Mouse (Mus musculus) c-Kit-positive CD71-positive TER-119-positive erythroid progenitor cells, embryonic 14.5 days (primary cell): ENCODE measurements around the gene Tap1.
"Not testable (repeated sequence)": the region's sequence is repeated elsewhere in the genome, so short reads cannot be mapped to it uniquely, and the experiment has no call there.

Experiments
- DNase-seq: peaks from one replicate; pipeline ENCODE4 v3.0.0-alpha.2; 2013; ENCODE audit warnings: low spot score

The Tap1 gene

GRCm38 (mm10) chr17:34204303-34205010, 17.1 kb downstream of the Tap1 start:
- peak; percentile 78 for DNase-seq

DNA sequence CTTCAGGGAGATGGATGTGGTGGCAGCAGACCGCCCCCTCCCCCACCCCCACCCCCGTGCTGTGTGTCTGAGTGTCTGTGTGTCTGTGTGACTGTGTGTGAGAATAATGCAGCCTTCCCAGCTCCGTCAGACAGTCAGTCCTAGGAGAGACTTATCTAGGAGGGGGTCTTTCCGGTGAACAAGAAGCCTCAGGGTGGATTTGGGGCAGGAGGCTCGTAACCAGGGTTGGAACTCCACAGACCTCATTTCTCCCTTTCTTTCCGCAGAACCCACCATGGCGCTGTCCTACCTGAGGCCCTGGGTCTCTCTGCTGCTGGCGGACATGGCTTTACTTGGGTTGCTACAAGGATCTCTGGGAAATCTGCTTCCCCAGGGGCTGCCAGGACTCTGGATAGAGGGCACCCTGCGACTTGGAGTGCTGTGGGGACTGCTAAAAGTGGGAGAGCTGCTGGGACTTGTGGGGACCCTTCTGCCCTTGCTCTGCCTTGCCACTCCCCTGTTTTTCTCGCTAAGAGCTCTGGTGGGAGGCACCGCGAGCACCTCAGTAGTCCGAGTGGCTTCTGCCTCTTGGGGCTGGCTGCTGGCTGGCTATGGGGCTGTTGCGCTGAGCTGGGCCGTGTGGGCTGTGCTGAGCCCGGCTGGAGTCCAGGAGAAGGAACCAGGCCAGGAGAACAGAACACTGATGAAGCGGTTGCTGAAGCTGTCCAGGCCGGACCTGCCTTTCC, 17.8 kb downstream of the Tap1 start:
- DNase-seq, result no peak

DNA sequence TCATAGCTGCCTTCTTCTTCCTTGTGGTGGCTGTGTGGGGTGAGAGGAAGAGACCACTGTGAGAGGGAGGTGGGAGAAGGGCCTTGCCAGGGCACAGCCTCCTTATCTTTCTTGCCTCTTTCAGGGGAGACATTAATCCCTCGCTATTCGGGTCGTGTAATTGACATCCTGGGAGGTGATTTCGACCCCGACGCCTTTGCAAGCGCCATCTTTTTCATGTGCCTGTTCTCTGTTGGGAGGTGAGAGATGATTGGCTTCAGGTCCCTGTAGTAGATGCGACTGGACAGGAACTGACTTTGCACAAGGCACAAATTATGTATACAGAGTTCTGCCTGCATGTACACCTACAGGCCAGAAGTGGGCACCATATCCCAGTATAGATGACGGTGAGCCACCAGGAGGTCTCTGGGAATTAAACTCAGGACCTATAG, 18.4 kb downstream of the Tap1 start:
- peak; percentile 65 for DNase-seq

- DNase-seq, result no peak
Observed at GRCm38 (mm10) chr17:34206731-34207130, 19.4 kb downstream of the Tap1 start.

- DNase-seq, result no peak
Observed at GRCm38 (mm10) chr17:34207456-34207855, 20.1 kb downstream of the Tap1 start.

DNA sequence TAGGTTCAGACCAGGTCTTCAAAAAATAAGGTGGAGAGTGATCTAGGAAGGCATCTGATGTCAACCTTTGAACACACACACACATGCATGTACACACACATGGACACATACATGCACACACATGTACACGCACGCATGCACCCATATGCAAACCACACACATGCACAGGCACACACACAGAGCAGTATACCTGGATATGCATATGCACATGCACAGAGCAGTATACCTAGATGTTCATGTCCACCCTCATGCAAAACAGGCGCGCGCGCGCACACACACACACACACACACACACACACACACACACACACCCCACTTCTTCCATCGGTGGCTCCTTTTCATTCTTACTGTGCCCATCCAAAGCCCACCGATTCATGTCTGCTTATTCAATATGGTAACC, 20.5 kb downstream of the Tap1 start:
- no peak for DNase-seq

DNA sequence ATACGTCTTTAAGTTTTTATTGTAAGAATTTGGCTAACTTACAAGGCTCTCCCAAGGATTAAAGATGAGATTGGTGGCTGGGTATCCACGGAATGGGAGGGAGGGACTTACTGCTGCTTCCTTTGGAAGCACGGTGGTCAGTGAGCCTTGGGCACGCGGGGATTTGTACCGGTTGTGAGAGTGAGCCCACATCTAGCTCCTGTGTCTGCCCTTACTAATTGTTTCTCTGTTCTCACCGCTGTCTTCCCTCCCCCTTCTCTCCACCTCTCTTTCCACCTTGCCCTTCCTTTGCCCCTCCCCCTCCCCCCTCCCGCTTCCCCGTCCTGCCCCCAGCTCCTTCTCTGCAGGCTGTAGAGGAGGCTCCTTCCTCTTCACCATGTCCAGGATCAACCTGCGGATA, 21.1 kb downstream of the Tap1 start:
- DNase-seq, result no peak

GRCm38 (mm10) chr17:34209680-34210079, 22.3 kb downstream of the Tap1 start:
- no peak for DNase-seq

GRCm38 (mm10) chr17:34210599-34210998, 23.2 kb downstream of the Tap1 start:
- DNase-seq, result peak; percentile 52

GRCm38 (mm10) chr17:34211746-34212365, 24.5 kb downstream of the Tap1 start:
- DNase-seq, result no peak

- DNase-seq, result no peak
Observed at GRCm38 (mm10) chr17:34213936-34214335, 26.6 kb downstream of the Tap1 start.

GRCm38 (mm10) chr17:34215176-34215575, 27.8 kb downstream of the Tap1 start:
- DNase-seq, result no peak

DNA sequence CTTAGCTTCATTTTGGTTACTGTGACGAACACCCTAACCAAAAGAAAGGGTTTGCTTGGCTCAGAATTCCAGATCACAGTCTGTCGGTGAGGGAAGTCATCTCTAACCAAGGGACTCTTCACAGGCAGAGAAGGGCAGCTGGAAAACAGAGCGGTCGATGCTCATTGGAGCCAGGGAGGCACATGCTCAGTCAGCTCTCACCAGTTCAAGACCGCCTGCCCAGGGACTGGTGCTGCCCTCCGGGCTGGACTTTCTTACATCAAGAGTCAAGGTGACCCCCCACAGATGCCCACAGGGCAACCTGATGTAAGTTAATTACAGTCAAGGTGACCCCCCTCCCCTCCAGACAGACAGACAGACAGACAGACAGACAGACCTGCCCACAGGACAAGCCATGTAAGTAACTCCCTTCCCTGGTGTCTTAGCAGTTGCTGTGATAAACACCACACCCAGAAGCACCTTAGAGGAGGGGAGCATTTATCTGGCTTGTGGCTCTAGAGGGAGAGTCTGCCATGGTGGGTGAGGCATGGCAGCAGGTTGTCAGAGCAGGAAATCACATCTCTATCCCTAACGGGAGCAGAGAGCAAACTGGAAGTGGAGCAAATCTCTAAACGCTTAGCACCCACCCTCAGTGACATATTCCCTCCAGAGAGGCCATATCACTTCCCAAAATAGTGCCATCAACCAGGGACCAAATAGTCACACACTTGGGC, 30.0 kb downstream of the Tap1 start:
- no peak for DNase-seq

GRCm38 (mm10) chr17:34217986-34218385, 30.6 kb downstream of the Tap1 start:
- no peak for DNase-seq

- DNase-seq, result peak; percentile 70
Observed at GRCm38 (mm10) chr17:34218675-34219074, 31.3 kb downstream of the Tap1 start.

GRCm38 (mm10) chr17:34219096-34219495, 31.7 kb downstream of the Tap1 start:
- peak; percentile 71 for DNase-seq

DNA sequence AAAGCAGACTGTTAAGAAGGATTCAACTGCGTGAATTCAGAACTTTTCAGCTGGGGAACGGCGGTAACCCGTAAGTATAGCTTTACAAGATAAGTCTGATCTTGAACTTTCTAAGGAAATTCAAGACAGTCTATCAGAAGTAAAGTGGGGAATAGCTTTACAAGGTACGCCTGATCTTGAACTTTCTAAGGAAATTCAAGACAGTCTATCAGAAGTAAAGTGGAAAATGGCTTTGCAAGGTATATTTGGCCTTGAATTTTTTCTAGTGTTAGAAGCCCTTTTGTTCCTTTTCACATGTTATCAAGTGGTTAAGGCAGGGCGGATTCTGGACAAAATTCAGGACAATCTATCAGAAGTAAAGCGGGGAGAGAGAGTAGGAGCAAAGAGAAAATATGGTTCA, 32.4 kb downstream of the Tap1 start:
- not testable (repeated sequence) for DNase-seq

DNA sequence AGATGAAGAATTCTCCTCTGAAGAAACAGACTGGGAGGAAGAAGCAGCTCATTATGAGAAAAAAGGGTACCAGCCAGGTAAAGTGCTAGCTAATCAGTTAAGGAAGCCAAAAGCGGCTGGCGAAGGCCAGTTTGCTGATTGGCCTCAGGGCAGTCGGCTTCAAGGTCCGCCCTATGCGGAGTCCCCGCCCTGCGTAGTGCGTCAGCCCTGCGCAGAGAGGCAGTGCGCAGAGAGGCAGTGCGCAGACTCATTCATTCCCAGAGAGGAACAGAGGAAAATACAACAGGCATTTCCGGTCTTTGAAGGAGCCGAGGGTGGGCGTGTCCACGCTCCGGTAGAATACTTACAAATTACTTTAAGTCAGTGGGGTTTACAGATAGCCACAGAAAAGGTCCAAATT, 33.0 kb downstream of the Tap1 start:
- DNase-seq, result not testable (repeated sequence)

- no peak for DNase-seq
Observed at GRCm38 (mm10) chr17:34224816-34225215, 37.5 kb downstream of the Tap1 start.

GRCm38 (mm10) chr17:34225426-34225825, 38.1 kb downstream of the Tap1 start:
- DNase-seq, result no peak

- not testable (repeated sequence) for DNase-seq
Observed at GRCm38 (mm10) chr17:34225911-34226310, 38.6 kb downstream of the Tap1 start.

- not testable (repeated sequence) for DNase-seq
Observed at GRCm38 (mm10) chr17:34230971-34231370, 43.6 kb downstream of the Tap1 start.
